Mouse (Mus musculus): ENCODE measurements at regions not wholly inside any gene's neighbourhood (a gene's known extent, or its start where the extent isn't known, plus 50 kb on each side); places are given as distances from the start of the nearest gene placed in this dataset.
A peak's percentile ranks its signal among the peaks of the same experiment; 100 is the strongest.

GRCm38 (mm10) chr14:58417545-58417944 is 347.2 kb downstream of the Fgf9 start:
- ATAC-seq (ENCODE audit: insufficient read depth, low FRiP score), result no peak
- H3K9ac ChIP-seq (ENCODE audit: low read length), result no peak overlapping the region
- H3K9me3 ChIP-seq (replicated peaks; ENCODE audit: control insufficient read depth, low read length), result no peaks in the 10 kb centered on the region
- no peaks in the 10 kb centered on the region for H3K4me1 ChIP-seq (ENCODE audit: control insufficient read depth, insufficient read depth, low read length)
- H3K4me2 ChIP-seq (ENCODE audit: low read depth, low read length), result no peak overlapping the region
- no peaks in the 10 kb centered on the region for H3K36me3 ChIP-seq (ENCODE audit: control insufficient read depth, insufficient read depth, low read length)
- no peak overlapping the region for H3K4me3 ChIP-seq (replicated peaks; ENCODE audit: low read length)
- H3K27me3 ChIP-seq (ENCODE audit: control insufficient read depth, insufficient read depth, low read length), result no peaks in the 10 kb centered on the region
- H3K27ac ChIP-seq (ENCODE audit: low read length), result no peak overlapping the region
- WGBS, result 50% methylated on average over 1 of the region's 1 CpGs

- Histone ChIP-seq H3K9me3 (replicated peaks; ENCODE audit: control insufficient read depth, low read length) (no peaks in the 10 kb centered on the region), H3K36me3 (ENCODE audit: control insufficient read depth, insufficient read depth, low read length) (no peaks in the 10 kb centered on the region), H3K4me3 (replicated peaks; ENCODE audit: low read length) (no peak overlapping the region), H3K4me1 (ENCODE audit: control insufficient read depth, insufficient read depth, low read length) (0 out of 2 replicates have a peak, but pooled peaks cover 3% of the 10 kb centered on the region), H3K9ac (ENCODE audit: low read length) (no peak overlapping the region), H3K4me2 (ENCODE audit: low read depth, low read length) (no peak overlapping the region), H3K27ac (ENCODE audit: low read length) (peak overlapping the region; percentile 47), H3K27me3 (ENCODE audit: control insufficient read depth, insufficient read depth, low read length) (no peaks in the 10 kb centered on the region)
- peak; percentile 47; the same call in 1 of the 2 replicates for ATAC-seq (ENCODE audit: insufficient read depth, low FRiP score)
- 67% methylated on average over 9 of the region's 9 CpGs for whole genome bisulfite sequencing
These were observed 321.8 kb downstream of the Fgf9 start for GRCm38 (mm10) chr14:58392055-58392726.

GRCm38 (mm10) chr14:58390741-58391140 is 320.4 kb downstream of the Fgf9 start:
- H3K9ac ChIP-seq (ENCODE audit: low read length), result no peak overlapping the region
- no peak for ATAC-seq (ENCODE audit: insufficient read depth, low FRiP score)
- 61% methylated on average over 2 of the region's 2 CpGs for WGBS
- H3K4me2 ChIP-seq (ENCODE audit: low read depth, low read length), result no peak overlapping the region
- 0 out of 2 replicates have a peak, but pooled peaks cover 3% of the 10 kb centered on the region for H3K4me1 ChIP-seq (ENCODE audit: control insufficient read depth, insufficient read depth, low read length)
- no peak overlapping the region for H3K4me3 ChIP-seq (replicated peaks; ENCODE audit: low read length)
- no peaks in the 10 kb centered on the region for H3K27me3 ChIP-seq (ENCODE audit: control insufficient read depth, insufficient read depth, low read length)
- no peak overlapping the region for H3K27ac ChIP-seq (ENCODE audit: low read length)
- no peaks in the 10 kb centered on the region for H3K9me3 ChIP-seq (replicated peaks; ENCODE audit: control insufficient read depth, low read length)
- H3K36me3 ChIP-seq (ENCODE audit: control insufficient read depth, insufficient read depth, low read length), result no peaks in the 10 kb centered on the region

- Histone ChIP-seq H3K27me3 (ENCODE audit: control insufficient read depth, insufficient read depth, low read length) (no peaks in the 10 kb centered on the region), H3K9ac (ENCODE audit: low read length) (no peak overlapping the region), H3K4me1 (ENCODE audit: control insufficient read depth, insufficient read depth, low read length) (no peaks in the 10 kb centered on the region), H3K27ac (ENCODE audit: low read length) (no peak overlapping the region), H3K36me3 (ENCODE audit: control insufficient read depth, insufficient read depth, low read length) (no peaks in the 10 kb centered on the region), H3K4me3 (replicated peaks; ENCODE audit: low read length) (no peak overlapping the region), H3K4me2 (ENCODE audit: low read depth, low read length) (no peak overlapping the region), H3K9me3 (replicated peaks; ENCODE audit: control insufficient read depth, low read length) (no peaks in the 10 kb centered on the region)
- ATAC-seq (ENCODE audit: insufficient read depth, low FRiP score), result no peak
- 82% methylated on average over 9 of the region's 9 CpGs for WGBS
These were observed 317.1 kb downstream of the Fgf9 start for GRCm38 (mm10) chr14:58387348-58388000.

- H3K4me1 ChIP-seq (ENCODE audit: control insufficient read depth, insufficient read depth, low read length), result no peaks in the 10 kb centered on the region
- H3K9ac ChIP-seq (ENCODE audit: low read length), result no peak overlapping the region
- H3K4me2 ChIP-seq (ENCODE audit: low read depth, low read length), result no peak overlapping the region
- no peaks in the 10 kb centered on the region for H3K27me3 ChIP-seq (ENCODE audit: control insufficient read depth, insufficient read depth, low read length)
- ATAC-seq (ENCODE audit: insufficient read depth, low FRiP score), result no peak
- H3K4me3 ChIP-seq (replicated peaks; ENCODE audit: low read length), result no peak overlapping the region
- no peak overlapping the region for H3K27ac ChIP-seq (ENCODE audit: low read length)
- no peaks in the 10 kb centered on the region for H3K9me3 ChIP-seq (replicated peaks; ENCODE audit: control insufficient read depth, low read length)
- no peaks in the 10 kb centered on the region for H3K36me3 ChIP-seq (ENCODE audit: control insufficient read depth, insufficient read depth, low read length)
These were observed 304.7 kb downstream of the Fgf9 start for GRCm38 (mm10) chr14:58375056-58375455.

GRCm38 (mm10) chr14:58356824-58357223 is 286.5 kb downstream of the Fgf9 start:
- ATAC-seq (ENCODE audit: insufficient read depth, low FRiP score), result no peak
- Histone ChIP-seq H3K9ac (ENCODE audit: low read length) (no peak overlapping the region), H3K36me3 (ENCODE audit: control insufficient read depth, insufficient read depth, low read length) (no peaks in the 10 kb centered on the region), H3K27me3 (ENCODE audit: control insufficient read depth, insufficient read depth, low read length) (no peaks in the 10 kb centered on the region), H3K4me2 (ENCODE audit: low read depth, low read length) (no peak overlapping the region), H3K27ac (ENCODE audit: low read length) (no peak overlapping the region), H3K4me1 (ENCODE audit: control insufficient read depth, insufficient read depth, low read length) (no peaks in the 10 kb centered on the region), H3K4me3 (replicated peaks; ENCODE audit: low read length) (no peak overlapping the region), H3K9me3 (replicated peaks; ENCODE audit: control insufficient read depth, low read length) (no peaks in the 10 kb centered on the region)
- 90% methylated on average over 2 of the region's 2 CpGs for WGBS

- H3K27ac ChIP-seq (ENCODE audit: low read length), result no peak overlapping the region
- H3K4me1 ChIP-seq (ENCODE audit: control insufficient read depth, insufficient read depth, low read length), result no peaks in the 10 kb centered on the region
- no peak for ATAC-seq (ENCODE audit: insufficient read depth, low FRiP score)
- H3K27me3 ChIP-seq (ENCODE audit: control insufficient read depth, insufficient read depth, low read length), result no peaks in the 10 kb centered on the region
- no peaks in the 10 kb centered on the region for H3K9me3 ChIP-seq (replicated peaks; ENCODE audit: control insufficient read depth, low read length)
- H3K36me3 ChIP-seq (ENCODE audit: control insufficient read depth, insufficient read depth, low read length), result no peaks in the 10 kb centered on the region
- H3K4me3 ChIP-seq (replicated peaks; ENCODE audit: low read length), result no peak overlapping the region
- no peak overlapping the region for H3K4me2 ChIP-seq (ENCODE audit: low read depth, low read length)
- no peak overlapping the region for H3K9ac ChIP-seq (ENCODE audit: low read length)
These were observed 282.6 kb downstream of the Fgf9 start for GRCm38 (mm10) chr14:58352986-58353385.

GRCm38 (mm10) chr14:58336148-58336547 is 265.8 kb downstream of the Fgf9 start:
- no peak overlapping the region for H3K27ac ChIP-seq (ENCODE audit: low read length)
- no peaks in the 10 kb centered on the region for H3K9me3 ChIP-seq (replicated peaks; ENCODE audit: control insufficient read depth, low read length)
- no peak overlapping the region for H3K4me3 ChIP-seq (replicated peaks; ENCODE audit: low read length)
- no peaks in the 10 kb centered on the region for H3K27me3 ChIP-seq (ENCODE audit: control insufficient read depth, insufficient read depth, low read length)
- 92% methylated on average over 14 of the region's 14 CpGs for WGBS
- no peaks in the 10 kb centered on the region for H3K36me3 ChIP-seq (ENCODE audit: control insufficient read depth, insufficient read depth, low read length)
- H3K9ac ChIP-seq (ENCODE audit: low read length), result no peak overlapping the region
- H3K4me2 ChIP-seq (ENCODE audit: low read depth, low read length), result no peak overlapping the region
- no peak for ATAC-seq (ENCODE audit: insufficient read depth, low FRiP score)
- no peaks in the 10 kb centered on the region for H3K4me1 ChIP-seq (ENCODE audit: control insufficient read depth, insufficient read depth, low read length)

GRCm38 (mm10) chr14:58323164-58323563 is 252.8 kb downstream of the Fgf9 start:
- Histone ChIP-seq H3K27me3 (ENCODE audit: control insufficient read depth, insufficient read depth, low read length) (no peaks in the 10 kb centered on the region), H3K27ac (ENCODE audit: low read length) (no peak overlapping the region), H3K4me2 (ENCODE audit: low read depth, low read length) (no peak overlapping the region), H3K9ac (ENCODE audit: low read length) (no peak overlapping the region), H3K36me3 (ENCODE audit: control insufficient read depth, insufficient read depth, low read length) (no peaks in the 10 kb centered on the region), H3K4me3 (replicated peaks; ENCODE audit: low read length) (no peak overlapping the region), H3K9me3 (replicated peaks; ENCODE audit: control insufficient read depth, low read length) (no peaks in the 10 kb centered on the region), H3K4me1 (ENCODE audit: control insufficient read depth, insufficient read depth, low read length) (no peaks in the 10 kb centered on the region)
- no peak for ATAC-seq (ENCODE audit: insufficient read depth, low FRiP score)
- WGBS, result 70% methylated on average over 6 of the region's 6 CpGs
